Mouse (Mus musculus): ENCODE measurements around the gene Fancc.
"Not testable (repeated sequence)": the region's sequence is repeated elsewhere in the genome, so short reads cannot be mapped to it uniquely, and the experiment has no call there.

Fancc gene

DNA sequence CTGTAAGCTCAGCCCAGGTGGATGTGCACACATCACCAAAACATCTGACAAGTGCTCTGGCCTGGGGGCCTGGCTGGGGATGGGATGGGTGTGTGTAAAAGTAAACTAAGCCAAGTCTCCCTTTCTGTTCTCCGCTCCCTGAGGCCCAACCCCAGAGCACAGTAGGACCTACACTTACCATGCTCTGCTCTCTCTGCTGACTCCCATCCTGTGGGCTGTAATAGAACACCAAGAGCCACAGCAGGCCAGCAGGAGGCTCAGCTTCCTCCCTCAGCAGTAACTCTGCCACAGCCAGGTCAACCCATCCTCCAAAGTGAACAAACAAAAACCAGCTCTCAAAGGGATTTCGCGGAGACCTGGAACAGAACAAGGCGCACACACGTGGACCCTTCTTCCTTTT lies 175.4 kb downstream of the Fancc start:
- no peak for DNase-seq (ENCODE audit: low read depth in 1 of 2, low spot score in 2 of 2)

DNA sequence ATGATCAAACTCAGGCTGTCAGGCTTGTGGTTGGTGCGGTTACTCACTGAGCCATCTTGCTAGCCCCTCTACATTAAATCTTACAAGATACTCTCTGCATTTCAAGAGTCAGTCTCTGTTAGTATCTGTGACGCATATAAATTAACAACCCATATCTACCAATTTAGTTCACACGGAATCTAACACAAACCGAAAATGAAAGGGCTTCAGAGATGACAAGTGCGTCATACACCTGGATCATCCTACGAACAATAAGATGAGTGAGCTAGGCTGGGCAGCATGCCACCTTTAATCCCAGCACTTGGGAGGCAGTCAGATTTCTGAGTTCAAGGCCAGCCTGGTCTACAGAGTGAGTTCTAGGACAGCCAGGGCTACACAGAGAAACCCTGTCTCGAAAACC lies 177.3 kb downstream of the Fancc start:
- no peak for DNase-seq (ENCODE audit: low read depth in 1 of 2, low spot score in 2 of 2)

DNA sequence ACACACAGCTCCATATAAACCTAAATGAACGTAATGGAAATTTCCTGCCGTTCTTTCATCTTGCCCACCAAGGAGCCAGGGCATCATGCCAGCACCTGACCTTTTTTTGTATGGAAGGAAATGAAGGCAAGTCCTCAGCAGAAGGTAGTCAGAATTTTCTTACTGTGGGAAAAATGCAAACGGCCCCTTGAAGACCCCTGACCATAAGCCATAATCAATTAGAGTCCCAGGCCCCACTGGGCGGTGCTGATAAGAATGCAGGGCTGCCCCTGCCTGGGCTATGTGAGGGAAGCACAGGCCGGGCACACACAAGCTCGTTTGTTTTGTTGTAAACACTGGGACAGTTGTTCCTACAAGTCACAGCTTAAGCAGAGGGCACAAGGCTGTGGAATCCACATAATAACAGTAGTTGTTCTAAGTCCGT lies 179.4 kb downstream of the Fancc start:
- no peak for DNase-seq (ENCODE audit: low read depth in 1 of 2, low spot score in 2 of 2)

- DNase-seq (ENCODE audit: low read depth in 1 of 2, low spot score in 2 of 2): no peak
These were observed 180.7 kb downstream of the Fancc start for GRCm38 (mm10) chr13:63316407-63316806.

- no peak for DNase-seq (ENCODE audit: low read depth in 1 of 2, low spot score in 2 of 2)
These were observed 181.3 kb downstream of the Fancc start for GRCm38 (mm10) chr13:63315777-63316176.

GRCm38 (mm10) chr13:63315111-63315510 lies 182.0 kb downstream of the Fancc start:
- DNase-seq (ENCODE audit: low read depth in 1 of 2, low spot score in 2 of 2): not testable (repeated sequence)

- DNase-seq (ENCODE audit: low read depth in 1 of 2, low spot score in 2 of 2): no peak
These were observed 182.5 kb downstream of the Fancc start for GRCm38 (mm10) chr13:63314608-63314920.

DNA sequence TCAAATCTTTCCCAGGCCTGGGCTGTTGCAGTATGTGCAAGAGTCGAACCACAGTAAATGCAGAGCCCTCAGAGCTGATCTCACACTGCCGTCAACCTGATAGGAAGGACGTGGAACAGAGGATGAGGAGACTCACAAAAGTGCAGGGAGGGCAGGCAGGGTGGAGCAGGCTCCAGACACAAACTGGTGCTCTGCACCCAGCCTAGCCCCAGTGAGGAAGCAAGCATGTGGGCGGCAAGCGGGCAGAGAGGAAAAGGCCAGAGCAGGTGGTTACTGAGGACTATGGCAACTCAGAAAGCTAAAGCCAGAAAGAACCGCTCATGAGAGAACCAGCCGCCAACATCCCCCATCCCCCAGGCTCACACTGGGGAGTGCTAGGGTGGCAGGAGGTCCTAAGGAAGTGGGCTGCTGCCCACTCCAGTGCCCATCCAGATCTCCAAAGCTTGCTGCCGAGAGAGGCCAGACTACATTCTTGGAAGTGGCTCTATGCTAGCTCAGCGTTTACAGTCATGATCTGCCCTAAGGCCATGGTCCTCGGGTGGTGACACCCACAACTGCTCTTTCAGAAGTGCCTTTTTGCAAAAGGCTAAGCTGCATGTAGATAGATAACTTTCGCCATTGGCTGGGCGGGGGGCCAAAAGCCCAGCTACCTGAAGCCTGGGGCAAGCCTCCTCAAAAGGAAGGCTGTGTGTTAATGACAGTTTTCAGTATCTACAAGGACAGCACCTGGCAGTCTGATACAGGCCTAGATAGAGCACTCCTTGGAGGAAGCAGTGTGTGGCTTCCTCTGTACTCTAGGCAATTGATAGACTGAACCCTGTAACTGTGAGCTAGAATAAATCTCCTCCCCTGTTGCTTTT lies 183.1 kb downstream of the Fancc start:
- DNase-seq (ENCODE audit: low read depth in 1 of 2, low spot score in 2 of 2): no peak

GRCm38 (mm10) chr13:63313247-63313646 lies 183.8 kb downstream of the Fancc start:
- DNase-seq (ENCODE audit: low read depth in 1 of 2, low spot score in 2 of 2): no peak

- no peak for DNase-seq (ENCODE audit: low read depth in 1 of 2, low spot score in 2 of 2)
These were observed 185.9 kb downstream of the Fancc start for GRCm38 (mm10) chr13:63311156-63311555.

- DNase-seq (ENCODE audit: low read depth in 1 of 2, low spot score in 2 of 2): no peak
These were observed 187.5 kb downstream of the Fancc start for GRCm38 (mm10) chr13:63309563-63309962.

DNA sequence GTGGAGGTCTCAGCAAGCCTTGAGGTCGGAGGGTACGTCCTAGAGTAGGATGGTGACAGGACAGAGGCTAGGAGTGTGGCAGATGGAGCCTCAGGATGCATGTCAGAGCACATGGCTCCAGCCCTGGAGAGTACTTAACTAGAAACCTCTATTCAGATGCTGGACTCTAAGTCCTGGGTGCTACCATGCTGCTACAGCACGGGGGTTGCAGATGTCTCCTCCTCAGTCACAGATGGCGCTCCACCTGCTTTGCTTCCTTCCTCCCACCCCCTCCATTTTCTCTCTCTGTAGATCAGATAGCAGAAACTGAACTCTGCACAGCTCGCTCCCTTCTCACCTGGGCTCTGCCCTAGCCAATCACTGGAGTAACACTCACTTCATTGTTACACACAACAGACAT lies 190.3 kb downstream of the Fancc start:
- no peak for DNase-seq (ENCODE audit: low read depth in 1 of 2, low spot score in 2 of 2)

DNA sequence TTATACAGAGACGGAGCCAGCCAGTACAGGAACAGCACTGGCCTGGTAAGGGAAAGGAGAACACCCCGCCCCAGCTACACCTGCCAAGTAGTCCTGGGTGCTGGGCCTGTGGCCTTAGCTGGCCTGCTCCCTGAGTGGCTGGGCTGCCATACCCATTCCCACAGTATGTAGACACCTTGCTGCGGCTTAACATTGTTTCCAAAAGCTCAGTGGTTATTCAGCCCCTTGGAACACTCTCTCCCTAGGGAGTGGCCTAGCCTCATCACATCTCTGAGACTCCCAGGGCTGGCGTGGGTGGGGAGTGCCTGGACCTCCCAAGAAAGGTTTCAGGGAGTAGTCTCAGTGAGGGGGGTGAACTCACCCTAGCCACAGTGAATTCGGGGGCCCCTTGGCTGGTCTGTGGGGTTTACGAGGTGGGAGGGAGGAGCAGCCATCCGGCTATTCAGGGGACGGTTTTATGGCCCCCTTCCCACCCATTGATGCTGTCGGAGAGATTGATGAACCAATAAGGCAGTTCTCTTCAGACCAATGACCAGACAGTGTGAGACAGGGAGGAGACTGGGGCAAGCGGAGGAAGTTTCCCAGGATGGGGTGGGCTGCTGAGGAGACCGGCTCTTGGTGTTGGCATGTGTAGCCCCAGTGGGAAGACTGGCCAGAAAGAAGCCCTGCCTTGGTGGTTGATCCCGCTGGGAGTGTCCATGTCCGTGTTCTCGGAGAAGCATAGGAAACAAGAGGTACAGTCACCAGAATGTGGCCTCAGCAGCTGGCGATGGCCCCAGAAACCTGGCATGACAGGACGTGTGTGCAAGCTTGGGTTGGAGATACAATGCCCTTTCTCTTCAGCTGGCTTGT lies 191.7 kb downstream of the Fancc start:
- DNase-seq (ENCODE audit: low read depth in 1 of 2, low spot score in 2 of 2): no peak

DNA sequence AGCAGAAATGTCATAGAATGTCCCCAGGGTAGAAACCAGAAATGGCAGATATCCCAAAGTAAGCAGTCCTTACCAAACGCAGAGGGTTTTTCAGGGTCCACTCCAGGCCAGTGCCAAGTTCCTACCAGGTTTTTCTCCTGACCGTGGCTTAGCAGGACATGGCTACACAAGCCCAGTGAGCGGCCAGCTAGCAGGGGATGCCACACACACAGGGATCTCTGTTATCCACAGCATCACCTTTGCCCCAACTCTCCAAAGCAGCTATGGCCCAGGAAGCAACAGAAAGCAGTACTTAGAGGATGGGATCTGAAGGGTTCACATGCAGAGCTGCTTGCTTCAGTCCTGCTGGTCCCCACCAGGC lies 192.3 kb downstream of the Fancc start:
- DNase-seq (ENCODE audit: low read depth in 1 of 2, low spot score in 2 of 2): no peak

DNA sequence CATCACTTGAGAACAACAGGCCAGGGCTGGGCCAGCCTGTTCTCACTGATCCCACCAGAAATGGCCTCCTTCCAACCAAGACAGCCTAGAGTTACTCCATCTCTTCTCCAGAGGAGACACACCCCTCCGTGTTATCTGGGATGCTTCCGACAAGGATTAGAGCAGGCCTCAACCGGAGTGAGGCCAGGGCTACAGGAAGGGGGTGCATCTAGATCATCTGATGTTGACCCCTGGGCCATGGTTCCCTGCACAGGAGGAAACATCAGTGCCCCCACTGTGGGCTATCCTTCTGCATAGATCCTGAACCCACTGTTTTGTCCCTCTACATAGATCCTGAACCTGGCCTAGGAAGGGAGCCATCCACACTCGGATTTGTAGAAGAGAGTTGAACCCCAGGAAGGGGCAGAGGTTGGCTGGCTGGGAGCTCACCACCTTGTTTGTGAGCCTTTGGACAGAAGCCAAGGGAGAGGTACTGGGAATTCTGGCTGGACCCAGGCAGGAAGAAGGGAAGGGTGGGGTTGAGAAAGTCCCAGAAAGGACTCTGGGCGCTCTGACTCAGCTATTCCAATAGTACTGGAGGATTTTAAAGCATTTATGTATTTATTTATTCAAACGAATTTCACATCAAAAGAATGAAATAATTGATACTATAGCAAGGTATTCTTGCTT lies 192.8 kb downstream of the Fancc start:
- no peak for DNase-seq (ENCODE audit: low read depth in 1 of 2, low spot score in 2 of 2)

- no peak for DNase-seq (ENCODE audit: low read depth in 1 of 2, low spot score in 2 of 2)
These were observed 194.7 kb downstream of the Fancc start for GRCm38 (mm10) chr13:63302381-63302780.

GRCm38 (mm10) chr13:63301764-63302209 lies 195.3 kb downstream of the Fancc start:
- no peak for DNase-seq (ENCODE audit: low read depth in 1 of 2, low spot score in 2 of 2)

- no peak for DNase-seq (ENCODE audit: low read depth in 1 of 2, low spot score in 2 of 2)
These were observed 196.1 kb downstream of the Fancc start for GRCm38 (mm10) chr13:63300929-63301328.

GRCm38 (mm10) chr13:63298931-63299330 lies 198.1 kb downstream of the Fancc start:
- DNase-seq (ENCODE audit: low read depth in 1 of 2, low spot score in 2 of 2): no peak

GRCm38 (mm10) chr13:63297933-63298332 lies 199.1 kb downstream of the Fancc start:
- DNase-seq (ENCODE audit: low read depth in 1 of 2, low spot score in 2 of 2): no peak

GRCm38 (mm10) chr13:63297003-63297402 lies 200.1 kb downstream of the Fancc start:
- no peak for DNase-seq (ENCODE audit: low read depth in 1 of 2, low spot score in 2 of 2)

DNA sequence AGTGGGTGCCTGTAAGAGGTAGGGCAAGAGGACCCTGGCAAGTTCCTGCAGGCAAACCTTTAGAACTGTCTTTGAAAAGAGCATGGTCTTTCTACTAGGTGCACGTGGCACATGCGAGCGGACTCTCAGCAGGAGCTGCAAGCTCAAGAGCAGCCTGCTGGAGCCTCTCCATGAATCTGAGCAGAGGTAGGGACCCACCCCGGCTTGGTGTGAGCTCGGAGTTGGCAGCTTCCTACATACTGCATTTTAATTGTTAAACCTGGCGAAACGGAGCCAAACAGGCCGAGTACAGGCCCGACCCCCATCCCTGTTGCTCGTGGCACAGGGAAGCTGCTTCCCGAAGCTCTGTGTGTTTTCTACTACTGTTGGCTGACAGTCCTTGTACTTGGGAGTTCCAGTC lies 200.8 kb downstream of the Fancc start:
- no peak for DNase-seq (ENCODE audit: low read depth in 1 of 2, low spot score in 2 of 2)
